Mouse (Mus musculus): ENCODE results near the gene Tagln. TPM values are rescaled to one million over a fixed set of nuclear protein-coding genes. Genes with fewer than 3 reads are reported as not detected.

Tagln gene
- polyA plus RNA-seq (2015; fragmentation: Nextera tagmentation; extraction: Ambion mirVana) = 2.5 and 3.1 TPM in 2 replicates

DNA sequence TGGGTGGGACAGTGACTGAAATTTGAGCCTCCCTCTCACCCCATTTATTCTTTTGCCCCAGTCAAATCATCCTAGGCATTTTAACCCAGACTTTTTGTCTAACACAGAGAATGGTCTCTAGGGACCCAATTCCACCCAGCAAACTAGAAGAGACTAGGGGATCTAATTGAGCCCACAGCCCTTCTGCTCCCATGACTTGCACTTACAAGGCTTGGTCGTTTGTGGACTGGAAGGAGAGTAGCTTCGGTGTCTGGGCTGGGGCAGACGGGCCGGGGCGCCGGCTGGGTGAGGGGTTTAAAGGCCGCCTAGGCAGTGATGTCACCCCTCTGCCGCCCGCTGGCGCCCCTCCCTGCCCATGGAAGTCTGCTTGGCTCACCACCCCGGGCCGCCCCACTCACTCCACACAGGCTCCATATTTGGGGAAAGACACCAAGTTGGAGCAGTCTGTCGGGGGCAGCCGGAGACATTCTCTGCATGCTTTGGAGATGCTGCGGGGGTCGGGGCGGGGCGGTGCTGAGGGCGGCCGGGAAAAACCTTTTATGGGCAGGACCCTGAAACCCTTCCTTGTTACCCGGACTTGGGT, at the start of gene Tagln:
TSS of gene Tagln (minus strand) at position 431 of the 583 bp plus-strand sequence.
- Histone ChIP-seq H3K27ac (no peak within 1 kb of the TSS), H3K27me3 (peaks cover 4% of the 10 kb centered on the region; the same call in 1 of the 2 replicates), H3K4me1 (peaks cover 14% of the 10 kb centered on the region; the same call in 1 of the 2 replicates), H3K9me3 (replicated peaks) (no peaks in the 10 kb centered on the region), H3K9ac (peak within 1 kb of the TSS; percentile 22; the same call in 1 of the 2 replicates), H3K36me3 (ENCODE audit: poor library complexity, severe bottlenecking) (peaks cover 32% of the 10 kb centered on the region), H3K4me3 (no peak within 1 kb of the TSS), H3K4me2 (peak within 1 kb of the TSS; percentile 39)
- ATAC-seq = no peak
- 9% methylated on average over 21 of the region's 21 CpGs for WGBS

DNA sequence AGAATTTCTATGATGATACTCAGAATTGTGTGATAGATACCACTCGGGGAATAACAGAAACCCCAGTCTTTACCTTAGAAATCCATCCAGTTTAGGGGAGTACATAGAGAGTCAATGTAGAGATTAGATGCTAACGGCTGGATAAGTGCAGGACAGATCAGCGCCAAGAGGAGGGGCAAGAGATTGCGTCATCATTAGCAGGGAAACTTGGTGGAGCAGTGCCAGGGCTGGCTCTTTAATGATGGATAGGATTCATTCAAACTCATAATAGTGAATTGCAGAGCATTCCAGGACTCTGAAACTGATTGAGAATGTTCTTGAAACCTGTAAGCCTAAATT, 49.3 kb upstream of the Tagln start:
- Histone ChIP-seq H3K4me2 (peak overlapping the region; percentile 95), H3K9me3 (replicated peaks) (no peaks in the 10 kb centered on the region), H3K36me3 (ENCODE audit: poor library complexity, severe bottlenecking) (0 out of 2 replicates have a peak, but pooled peaks cover 4% of the 10 kb centered on the region), H3K4me1 (peaks cover 40% of the 10 kb centered on the region), H3K27me3 (no peaks in the 10 kb centered on the region), H3K4me3 (peak overlapping the region; percentile 99), H3K27ac (peak overlapping the region; percentile 94), H3K9ac (peak overlapping the region; percentile 99)
- peak; percentile 78 for ATAC-seq
- 2% methylated on average over 4 of the region's 4 CpGs for WGBS

DNA sequence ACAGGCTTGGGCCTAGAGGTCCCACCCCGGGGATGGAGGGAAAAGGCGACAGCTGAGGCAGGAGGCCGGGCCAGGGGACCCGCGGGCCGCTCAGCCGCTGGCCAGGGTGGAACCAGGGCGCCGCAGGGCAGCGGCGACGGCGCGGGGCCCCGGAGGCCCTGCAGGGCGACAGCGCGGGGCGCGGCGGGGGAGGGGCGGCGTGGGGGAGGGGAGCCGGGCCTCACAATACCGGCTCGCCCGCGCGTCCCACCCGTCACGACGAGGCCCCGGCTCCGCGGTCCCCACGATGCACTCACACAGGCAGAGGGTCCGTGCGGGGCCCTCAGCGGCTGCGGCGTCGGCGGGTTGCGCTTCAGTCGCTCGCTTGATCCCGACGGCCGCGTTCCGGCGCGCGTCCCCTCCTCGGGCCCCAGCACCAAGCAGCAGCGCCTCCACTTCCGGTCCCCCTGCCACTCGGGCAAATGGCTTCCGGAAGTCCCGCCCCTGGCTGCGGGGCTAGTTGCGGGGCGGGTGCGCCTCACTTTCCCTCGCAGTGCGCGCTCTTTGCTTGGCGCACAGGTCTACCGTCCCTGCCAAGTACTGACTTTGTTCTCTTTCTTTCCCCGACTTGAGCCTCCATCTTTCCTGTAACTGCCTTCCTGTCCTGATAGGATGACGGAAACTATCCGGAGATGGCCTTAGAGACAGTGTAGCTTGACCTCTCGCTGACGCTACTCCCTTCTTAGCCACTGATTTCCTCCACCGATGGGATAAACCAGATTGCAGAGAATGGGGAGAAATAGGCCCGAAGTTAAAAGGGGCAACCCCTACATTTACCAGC, 48.8 kb upstream of the Tagln start:
- ATAC-seq = peak; percentile 96
- under 1% methylated on average over 55 of the region's 76 CpGs for WGBS
- H3K4me1 ChIP-seq = peaks cover 46% of the 10 kb centered on the region
- H3K9me3 ChIP-seq (replicated peaks) = no peaks in the 10 kb centered on the region
- peak overlapping the region; percentile 95 for H3K4me2 ChIP-seq
- H3K4me3 ChIP-seq = peak overlapping the region; percentile 99
- 0 out of 2 replicates have a peak, but pooled peaks cover 4% of the 10 kb centered on the region for H3K36me3 ChIP-seq (ENCODE audit: poor library complexity, severe bottlenecking)
- H3K27me3 ChIP-seq = no peaks in the 10 kb centered on the region
- H3K9ac ChIP-seq = peak overlapping the region; percentile 99
- H3K27ac ChIP-seq = peak overlapping the region; percentile 94

DNA sequence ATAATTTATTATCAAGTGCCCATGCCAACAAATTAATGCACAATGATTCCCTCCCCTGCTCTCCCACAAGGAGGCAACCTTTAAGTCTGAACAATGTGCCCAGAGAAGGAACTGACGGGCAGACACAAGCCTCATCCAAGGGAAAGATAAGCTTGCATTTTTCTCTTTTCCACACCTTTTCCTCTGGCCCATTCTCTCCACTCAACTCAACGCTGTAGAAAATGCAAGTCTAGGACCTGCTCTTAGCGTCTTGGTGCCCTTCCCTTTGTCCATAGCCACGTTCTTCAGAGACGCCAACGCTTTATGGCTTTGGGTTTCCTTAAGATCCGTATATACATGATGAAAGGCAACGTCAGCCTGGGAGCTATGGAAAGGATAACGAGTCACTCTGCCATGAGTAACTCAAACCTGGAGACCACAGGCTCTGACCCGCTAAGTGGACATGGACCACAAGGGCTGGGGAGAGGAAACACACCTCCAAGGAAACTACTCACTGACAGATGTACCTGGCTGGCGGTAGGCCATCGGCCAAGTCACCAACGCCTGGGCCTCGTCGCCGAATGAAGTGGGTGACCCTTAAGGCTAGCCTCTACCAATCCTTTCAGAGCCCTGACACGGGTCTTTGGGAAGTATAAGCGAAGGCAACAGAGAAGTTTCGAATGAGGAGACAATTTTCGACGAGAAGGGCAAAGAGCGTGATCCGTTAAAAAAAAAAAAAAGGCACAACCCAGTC, 48.0 kb upstream of the Tagln start:
- Histone ChIP-seq H3K4me1 (peaks cover 46% of the 10 kb centered on the region), H3K4me2 (peak overlapping the region; percentile 95), H3K27me3 (no peaks in the 10 kb centered on the region), H3K27ac (peak overlapping the region; percentile 94), H3K4me3 (peak overlapping the region; percentile 99), H3K9me3 (replicated peaks) (no peaks in the 10 kb centered on the region), H3K36me3 (ENCODE audit: poor library complexity, severe bottlenecking) (0 out of 2 replicates have a peak, but pooled peaks cover 4% of the 10 kb centered on the region), H3K9ac (peak overlapping the region; percentile 99)
- ATAC-seq = no peak
- WGBS = under 1% methylated on average over 23 of the region's 23 CpGs

DNA sequence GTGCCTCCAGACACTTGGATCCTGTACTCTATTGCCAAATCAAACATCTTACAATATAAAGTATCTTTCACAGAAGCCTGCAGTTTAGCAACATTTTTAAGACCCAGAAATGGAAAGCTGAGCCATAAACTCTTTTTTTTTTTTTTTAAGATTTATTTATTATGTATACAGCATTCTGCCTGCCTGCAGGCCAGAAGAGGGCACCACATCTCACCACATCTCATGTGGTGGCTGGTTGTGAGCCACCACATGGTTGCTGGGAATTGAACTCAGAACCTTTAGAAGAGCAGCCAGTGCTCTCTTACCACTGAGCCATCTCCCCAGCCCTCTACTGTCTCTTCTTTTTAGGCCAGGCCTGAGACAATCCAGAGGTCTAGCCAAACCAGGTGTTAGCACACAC, 45.5 kb upstream of the Tagln start:
- no peak overlapping the region for H3K4me3 ChIP-seq
- no peaks in the 10 kb centered on the region for H3K9me3 ChIP-seq (replicated peaks)
- peaks cover 46% of the 10 kb centered on the region for H3K4me1 ChIP-seq
- no peak overlapping the region for H3K9ac ChIP-seq
- H3K36me3 ChIP-seq (ENCODE audit: poor library complexity, severe bottlenecking) = 0 out of 2 replicates have a peak, but pooled peaks cover 18% of the 10 kb centered on the region
- no peaks in the 10 kb centered on the region for H3K27me3 ChIP-seq
- no peak for ATAC-seq
- no peak overlapping the region for H3K4me2 ChIP-seq
- no peak overlapping the region for H3K27ac ChIP-seq

DNA sequence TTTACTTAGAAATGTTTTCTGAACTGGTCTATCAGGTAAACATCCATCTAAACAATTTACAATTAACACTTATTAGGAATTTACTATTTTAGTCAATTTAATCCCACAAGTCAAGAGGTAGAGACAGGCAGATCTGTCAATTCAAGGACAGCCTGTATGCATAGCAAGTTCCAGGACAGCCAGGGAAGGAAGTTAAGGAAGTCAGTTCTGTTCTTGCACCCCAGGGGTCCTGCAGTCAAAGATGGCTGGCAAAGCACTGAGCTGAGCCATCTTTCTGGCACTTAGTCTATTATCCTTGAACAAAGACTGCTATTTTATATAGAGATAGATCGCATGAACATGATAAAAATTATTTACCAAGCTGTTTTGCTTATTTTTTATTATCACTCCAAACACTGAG, 44.8 kb upstream of the Tagln start:
- no peak overlapping the region for H3K4me2 ChIP-seq
- ATAC-seq = no peak
- peaks cover 42% of the 10 kb centered on the region for H3K4me1 ChIP-seq
- no peak overlapping the region for H3K4me3 ChIP-seq
- no peaks in the 10 kb centered on the region for H3K27me3 ChIP-seq
- H3K36me3 ChIP-seq (ENCODE audit: poor library complexity, severe bottlenecking) = peaks cover 22% of the 10 kb centered on the region
- WGBS = 89% methylated on average over 1 of the region's 1 CpGs
- no peak overlapping the region for H3K9ac ChIP-seq
- H3K9me3 ChIP-seq (replicated peaks) = no peaks in the 10 kb centered on the region
- no peak overlapping the region for H3K27ac ChIP-seq

DNA sequence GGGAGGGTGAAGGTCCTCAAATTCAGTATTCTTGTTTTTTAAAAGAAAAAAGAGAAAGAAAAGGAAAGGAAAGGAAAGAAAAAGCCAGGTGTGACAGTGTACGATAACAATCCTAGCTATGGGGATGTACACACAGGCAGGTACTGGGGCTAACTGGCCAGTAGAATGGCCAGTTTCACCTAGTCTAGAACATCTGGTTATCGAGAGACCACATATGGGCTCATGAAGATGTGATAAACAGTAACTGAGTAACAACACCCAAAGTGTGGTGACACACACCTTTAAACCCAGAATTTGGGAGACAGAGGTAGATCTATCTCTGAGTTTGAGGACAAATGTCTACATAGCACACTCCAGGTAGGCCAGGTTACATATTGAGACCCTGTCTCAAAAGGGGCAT, 43.9 kb upstream of the Tagln start:
- no peak overlapping the region for H3K4me3 ChIP-seq
- H3K9ac ChIP-seq = no peak overlapping the region
- H3K27me3 ChIP-seq = no peaks in the 10 kb centered on the region
- WGBS = 97% methylated on average over 2 of the region's 2 CpGs
- peaks cover 37% of the 10 kb centered on the region for H3K4me1 ChIP-seq
- H3K36me3 ChIP-seq (ENCODE audit: poor library complexity, severe bottlenecking) = peaks cover 29% of the 10 kb centered on the region
- H3K4me2 ChIP-seq = no peak overlapping the region
- no peak overlapping the region for H3K27ac ChIP-seq
- no peaks in the 10 kb centered on the region for H3K9me3 ChIP-seq (replicated peaks)
- ATAC-seq = no peak

DNA sequence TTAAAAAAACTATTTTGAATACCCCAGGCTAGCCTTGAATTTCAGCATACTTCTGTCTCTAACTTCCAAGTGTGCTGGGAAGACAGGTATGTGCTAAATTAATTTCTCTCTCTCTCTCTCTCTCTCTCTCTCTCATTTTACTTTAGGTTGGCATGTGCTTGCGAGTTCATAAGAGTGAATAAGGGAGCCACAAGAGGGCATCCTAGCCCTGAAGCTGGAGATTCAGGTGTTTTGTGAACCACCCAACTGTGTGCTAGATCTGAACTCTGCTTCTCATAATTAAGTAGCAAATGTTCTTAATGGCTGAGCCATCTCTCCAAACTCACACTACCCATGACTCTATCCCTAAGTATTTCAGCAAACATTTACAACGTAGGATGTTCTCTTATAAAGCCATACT, 41.0 kb upstream of the Tagln start:
- 84% methylated on average over 2 of the region's 2 CpGs for WGBS
- Histone ChIP-seq H3K36me3 (ENCODE audit: poor library complexity, severe bottlenecking) (peaks cover 53% of the 10 kb centered on the region), H3K4me1 (peaks cover 18% of the 10 kb centered on the region), H3K9ac (no peak overlapping the region), H3K4me2 (no peak overlapping the region), H3K27me3 (no peaks in the 10 kb centered on the region), H3K4me3 (no peak overlapping the region), H3K9me3 (replicated peaks) (no peaks in the 10 kb centered on the region), H3K27ac (no peak overlapping the region)
- no peak for ATAC-seq

DNA sequence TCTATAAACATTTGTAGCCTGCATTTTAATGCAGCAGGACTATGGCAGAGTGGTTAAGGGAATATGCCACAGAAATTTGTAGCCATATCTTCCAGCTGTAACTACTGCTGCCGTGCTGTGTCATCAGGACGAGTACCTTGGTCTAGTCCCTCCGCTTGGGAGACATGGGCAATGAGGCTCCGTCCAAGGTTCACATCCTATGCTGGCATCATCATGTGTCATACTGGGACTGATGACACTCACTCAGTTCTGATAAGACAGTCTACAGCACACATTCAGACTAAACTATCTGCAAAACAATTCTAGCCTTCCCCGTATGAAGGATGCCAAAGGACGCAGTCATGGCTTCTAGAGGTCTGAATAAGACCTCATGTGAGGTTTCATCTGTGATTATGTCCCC, 27.7 kb upstream of the Tagln start:
- H3K36me3 ChIP-seq (ENCODE audit: poor library complexity, severe bottlenecking) = peaks cover 79% of the 10 kb centered on the region
- WGBS = 95% methylated on average over 6 of the region's 6 CpGs
- no peak overlapping the region for H3K9ac ChIP-seq
- ATAC-seq = no peak
- no peak overlapping the region for H3K27ac ChIP-seq
- peaks cover 5% of the 10 kb centered on the region for H3K4me1 ChIP-seq
- no peaks in the 10 kb centered on the region for H3K9me3 ChIP-seq (replicated peaks)
- no peak overlapping the region for H3K4me2 ChIP-seq
- no peaks in the 10 kb centered on the region for H3K27me3 ChIP-seq
- H3K4me3 ChIP-seq = no peak overlapping the region

DNA sequence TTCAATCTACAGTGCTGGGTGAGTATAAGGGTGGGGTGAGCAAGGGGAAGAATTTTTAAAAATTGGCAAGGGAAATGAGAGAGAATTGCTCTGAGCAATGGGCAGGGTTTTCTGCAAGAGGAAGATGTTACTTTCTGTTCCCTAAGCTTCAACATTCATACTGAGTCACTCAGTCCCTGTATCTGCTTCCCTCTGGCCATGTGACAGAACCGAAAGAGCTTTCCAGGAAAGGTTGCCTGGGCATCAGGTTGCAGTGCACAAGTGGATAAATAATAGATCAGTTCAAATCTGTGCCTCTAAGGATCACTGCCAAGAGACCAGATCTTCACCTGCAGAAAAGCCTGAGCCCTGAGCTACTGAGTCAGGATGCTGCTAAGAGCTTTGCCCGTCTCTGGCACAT, 26.0 kb upstream of the Tagln start:
- no peak overlapping the region for H3K4me3 ChIP-seq
- H3K9ac ChIP-seq = no peak overlapping the region
- H3K36me3 ChIP-seq (ENCODE audit: poor library complexity, severe bottlenecking) = peaks cover 63% of the 10 kb centered on the region
- H3K9me3 ChIP-seq (replicated peaks) = no peaks in the 10 kb centered on the region
- peaks cover 18% of the 10 kb centered on the region for H3K4me1 ChIP-seq
- H3K27ac ChIP-seq = no peak overlapping the region
- H3K4me2 ChIP-seq = no peak overlapping the region
- H3K27me3 ChIP-seq = no peaks in the 10 kb centered on the region
- no peak for ATAC-seq
- 91% methylated on average over 2 of the region's 2 CpGs for WGBS

DNA sequence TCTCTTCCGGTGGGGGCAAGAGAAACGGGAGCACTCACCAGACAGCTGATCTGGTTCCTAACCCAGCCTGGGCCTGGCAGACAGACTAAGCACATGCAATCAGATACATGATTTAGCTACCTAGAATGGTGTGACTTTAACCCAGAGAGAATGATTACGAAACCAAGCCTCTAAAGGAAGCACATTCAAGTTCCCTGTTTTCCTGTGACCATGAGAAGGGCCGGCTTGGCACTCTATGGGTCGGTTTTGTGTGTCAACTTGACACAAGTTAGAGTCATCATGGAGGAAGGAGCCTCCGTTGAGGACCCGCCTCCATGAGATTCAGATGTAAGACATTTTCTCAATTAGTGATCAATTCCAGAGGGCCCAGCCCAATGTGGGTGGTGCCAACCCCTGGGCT, 23.8 kb upstream of the Tagln start:
- peaks cover 33% of the 10 kb centered on the region for H3K4me1 ChIP-seq
- 83% methylated on average over 7 of the region's 7 CpGs for WGBS
- no peak for ATAC-seq

DNA sequence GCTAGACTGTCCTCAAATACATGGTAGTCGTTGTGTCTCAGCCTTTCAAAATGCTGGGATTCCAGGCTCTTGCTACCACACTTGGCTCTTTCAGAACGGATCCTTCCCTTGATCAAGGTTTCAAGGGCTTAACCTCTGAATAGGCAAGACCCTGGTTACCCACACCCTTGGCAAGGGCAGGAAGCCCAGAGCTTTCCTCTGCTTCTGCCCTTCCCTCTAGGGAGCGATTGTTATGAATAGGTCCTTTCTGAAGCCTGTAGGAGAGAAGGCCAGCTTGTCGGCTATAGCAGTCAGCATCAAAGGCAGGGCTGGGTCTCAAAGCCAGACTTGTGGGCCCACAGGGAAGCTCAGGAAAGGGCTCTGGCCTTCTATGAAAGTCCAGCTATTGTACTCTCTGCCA, 23.0 kb upstream of the Tagln start:
- Histone ChIP-seq H3K9ac (no peak overlapping the region), H3K4me3 (no peak overlapping the region), H3K27me3 (no peaks in the 10 kb centered on the region), H3K9me3 (replicated peaks) (no peaks in the 10 kb centered on the region), H3K36me3 (ENCODE audit: poor library complexity, severe bottlenecking) (peaks cover 34% of the 10 kb centered on the region), H3K4me1 (peaks cover 39% of the 10 kb centered on the region), H3K4me2 (no peak overlapping the region), H3K27ac (peak overlapping the region; percentile 60)
- WGBS = 36% methylated on average over 4 of the region's 4 CpGs
- ATAC-seq = no peak

More for the DNA sequence above, 23.8 kb upstream of the Tagln start:
- peaks cover 42% of the 10 kb centered on the region for H3K36me3 ChIP-seq (ENCODE audit: poor library complexity, severe bottlenecking)
- no peaks in the 10 kb centered on the region for H3K9me3 ChIP-seq (replicated peaks)
- no peak overlapping the region for H3K4me3 ChIP-seq
- H3K9ac ChIP-seq = no peak overlapping the region
- H3K27ac ChIP-seq = no peak overlapping the region; the same call in 1 of the 2 replicates
- H3K4me2 ChIP-seq = no peak overlapping the region
- H3K27me3 ChIP-seq = no peaks in the 10 kb centered on the region
